Mouse (Mus musculus) C2C12 (cell line): ENCODE results near the gene Nlrp6.

Experiments
- CTCF ChIP-seq: IDR thresholded peaks from one replicate; pipeline ENCODE4 v1.5.1; 2011; ENCODE audit not compliant: control insufficient read depth, insufficient read depth, insufficient read length
- FOSL1 ChIP-seq: IDR thresholded peaks from one replicate; pipeline ENCODE4 v1.8.0; 2011; ENCODE audit warnings: mild to moderate bottlenecking, low read length; ENCODE audit not compliant: poor library complexity, insufficient read depth, severe bottlenecking
- MAX ChIP-seq: IDR thresholded peaks from one replicate; pipeline ENCODE4 v1.6.1; 2011; ENCODE audit warnings: mild to moderate bottlenecking, control low read depth
- MYOG ChIP-seq: IDR thresholded peaks from one replicate; pipeline ENCODE4 v1.6.1; 2011; ENCODE audit not compliant: control insufficient read depth, insufficient read length; ENCODE audit errors: extremely low read depth

DNA sequence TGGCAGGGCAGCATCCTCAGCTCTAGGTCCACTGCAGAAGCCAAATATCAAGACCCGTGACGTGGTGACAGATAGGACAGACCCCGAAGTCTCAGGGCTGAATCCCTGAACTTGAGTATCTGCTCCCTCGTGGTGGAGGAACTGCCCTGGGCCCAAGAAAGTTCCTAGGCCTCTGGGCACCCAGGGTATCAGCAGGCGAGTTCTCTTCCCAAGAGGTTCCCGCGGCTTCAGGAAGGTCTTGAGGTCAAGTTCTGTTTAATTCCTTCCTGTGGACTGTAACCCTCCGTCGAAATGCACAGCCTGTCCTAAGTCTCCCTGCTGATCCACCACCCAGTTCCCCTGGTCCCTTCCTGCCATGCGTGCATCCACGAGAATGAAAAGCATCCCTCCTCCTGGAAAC is 32.4 kb downstream of the Nlrp6 start:
- TF ChIP-seq MAX = no peak
- no peak for TF ChIP-seq CTCF
- no peak for TF ChIP-seq FOSL1
- TF ChIP-seq MYOG = no peak
